7 mouse cellular contexts compared by ENCODE assay signal in genomic region chr14:55055167-55055834, GRCm38 (mm10). TPM values are rescaled to one million over a fixed set of nuclear protein-coding genes. Genes with fewer than 3 reads are reported as not detected.
DNase-seq lines count a peak whose midpoint lies in the region.

No protein-coding gene starts in this region.

- intact Hi-C loops in gastrocnemius, postnatal 14 days (cut with DNase I; ENCODE audit: low total_unique reads): no loop called here

- peak; percentile 74 for DNase-seq in retina, postnatal 1 day
- DNase-seq in retina, embryonic 14.5 days (ENCODE audit: low spot score): no peak
- DNase-seq in cerebellum, adult 11 months: peak; percentile 95
- peak; percentile 46 for DNase-seq in gastrocnemius, postnatal 14 days
- peak; percentile 77 to 91 for DNase-seq in left cerebral cortex, adult 8-10 months (ENCODE audit: low spot score in 2 of 2)
- peak; percentile 73 for DNase-seq in ovary, postnatal 36 days (ENCODE audit: low spot score)
- no peak for DNase-seq in thymus, adult 18-20 months

RNA-seq across cellular contexts. Expression of gene Zfhx2, which starts 36.8 kb away (rescaled TPM):
- 1 to 10 TPM; 2.6 to 3.1 TPM for total RNA-seq in gastrocnemius, postnatal 14 days (2021)
- 10 to 100 TPM; 36.0 to 41.7 (median 38.6) TPM for total RNA-seq in left cerebral cortex, adult 8-10 months (2022)

RNA-seq across cellular contexts. Expression of gene Thtpa, which starts 39.3 kb away (rescaled TPM):
- total RNA-seq in gastrocnemius, postnatal 14 days (2021): 10 to 100 TPM; 11.1 to 12.3 TPM
- 10 to 100 TPM; 26.2 to 31.5 (median 26.4) TPM for total RNA-seq in left cerebral cortex, adult 8-10 months (2022)

RNA-seq across cellular contexts. Expression of gene Ngdn, which starts 40.0 kb away (rescaled TPM):
- 10 to 100 TPM; 17.8 to 19.0 TPM for total RNA-seq in gastrocnemius, postnatal 14 days (2021)
- 10 to 100 TPM; 30.2 to 34.4 (median 32.0) TPM for total RNA-seq in left cerebral cortex, adult 8-10 months (2022)

RNA-seq across cellular contexts. Expression of gene Ap1g2, which starts 51.1 kb away (rescaled TPM):
- total RNA-seq in gastrocnemius, postnatal 14 days (2021): 1 to 10 TPM; 4.1 to 7.0 TPM
- total RNA-seq in left cerebral cortex, adult 8-10 months (2022): 10 to 100 TPM in 3 of 4 experiments, 1 to 10 TPM in 1; 9.1 to 12.7 (median 12.1) TPM

Comparison
In these comparisons a context has a peak if more than half of its experiments do, and no peak if none do; other contexts are left out.
1. DNase-seq: peak in retina, postnatal 1 day (single experiment), cerebellum, adult 11 months (single experiment), gastrocnemius, postnatal 14 days (single experiment), left cerebral cortex, adult 8-10 months (2 of 2) and ovary, postnatal 36 days (single experiment); none in retina, embryonic 14.5 days (single experiment) and thymus, adult 18-20 months (0 of 2).
2. RNA of gene Zfhx2, which starts 36.8 kb away (total RNA-seq): 36.0 to 41.7 TPM in left cerebral cortex, adult 8-10 months; 2.6 to 3.1 TPM in gastrocnemius, postnatal 14 days; every median in the first group is over 4 times any median in the second.